Mouse (Mus musculus) kidney, adult 8-10 months (tissue): ENCODE measurements around the gene Klhdc8b.

Experiments used
- DNase-seq, 2 experiments: peaks; one replicate each; pipeline ENCODE4 v3.0.0; 2022

Gene Klhdc8b

GRCm38 (mm10) chr9:108461181-108461631 lies at the start of gene Klhdc8b:
Gene Klhdc8b, minus strand, starts transcription at chr9:108461581.
- DNase-seq = peak in 1 of 2 experiments; percentile 37

DNA sequence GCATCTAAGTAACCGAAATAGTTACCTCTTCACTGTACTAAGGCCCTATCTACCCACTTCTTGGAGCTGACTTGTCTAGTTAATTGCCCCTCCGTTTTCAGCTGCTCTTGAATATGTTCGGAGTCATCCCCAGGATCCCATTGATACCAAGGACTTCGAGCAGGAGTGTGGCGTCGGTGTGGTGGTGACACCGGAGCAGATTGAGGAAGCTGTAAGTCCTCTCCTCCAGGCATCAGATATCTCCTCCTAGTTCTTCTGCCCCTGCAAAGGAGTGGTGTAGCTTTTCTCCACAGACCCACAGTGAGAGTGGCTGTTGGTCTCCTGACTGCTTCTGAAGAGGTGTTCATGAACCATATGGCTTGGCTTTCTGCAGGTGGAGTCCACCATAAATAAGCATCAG lies 47.4 kb upstream of the Klhdc8b start:
- DNase-seq = no peak

DNA sequence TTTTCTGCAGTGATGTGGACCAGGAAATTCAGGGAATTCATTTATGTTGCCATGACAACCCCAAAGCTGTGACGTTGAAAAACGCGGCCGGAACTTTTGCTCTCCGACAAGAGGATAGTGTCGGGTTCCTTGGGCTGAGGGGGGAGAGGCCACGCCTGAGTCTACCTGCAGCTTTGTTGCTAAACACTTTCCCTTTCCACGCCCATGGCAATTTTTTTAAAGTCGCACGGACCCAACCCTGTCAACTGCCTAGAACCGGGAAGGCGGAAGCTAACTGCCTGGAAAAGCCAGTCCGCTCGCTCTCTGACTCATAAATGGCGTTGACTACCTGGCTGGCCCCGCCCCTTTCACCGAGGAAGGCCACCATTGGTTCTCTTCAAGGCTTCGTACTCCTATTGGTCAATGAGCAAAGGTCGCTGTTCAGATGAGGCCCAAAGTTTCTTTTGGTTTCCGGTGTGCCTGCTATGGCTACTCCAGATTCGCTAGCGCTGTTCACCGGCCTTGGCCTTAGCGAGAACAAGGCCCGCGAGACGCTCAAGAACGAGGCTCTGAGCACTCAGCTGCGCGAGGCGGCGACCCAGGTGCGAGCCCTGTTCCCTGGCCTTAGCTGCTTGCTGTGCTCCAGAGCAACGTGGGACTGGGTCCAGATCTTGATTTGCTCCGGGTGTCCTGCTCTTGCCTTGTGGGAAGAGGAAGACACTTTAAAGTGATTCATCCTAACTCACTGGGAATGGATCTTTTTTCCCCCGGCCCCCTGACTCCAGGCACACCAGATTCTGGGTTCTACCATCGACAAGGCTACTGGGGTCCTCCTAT lies 46.4 kb upstream of the Klhdc8b start, which contains the start of gene Qars:
Gene Qars (plus strand): TSS at position 88 of the 816 bp plus-strand sequence.
- DNase-seq = peak; percentile 98

- no peak for DNase-seq
Measured at GRCm38 (mm10) chr9:108506901-108507300, 45.5 kb upstream of the Klhdc8b start.

GRCm38 (mm10) chr9:108499943-108500342 lies 38.6 kb upstream of the Klhdc8b start:
- DNase-seq = no peak

GRCm38 (mm10) chr9:108499231-108499630 lies 37.9 kb upstream of the Klhdc8b start:
- DNase-seq = no peak

DNA sequence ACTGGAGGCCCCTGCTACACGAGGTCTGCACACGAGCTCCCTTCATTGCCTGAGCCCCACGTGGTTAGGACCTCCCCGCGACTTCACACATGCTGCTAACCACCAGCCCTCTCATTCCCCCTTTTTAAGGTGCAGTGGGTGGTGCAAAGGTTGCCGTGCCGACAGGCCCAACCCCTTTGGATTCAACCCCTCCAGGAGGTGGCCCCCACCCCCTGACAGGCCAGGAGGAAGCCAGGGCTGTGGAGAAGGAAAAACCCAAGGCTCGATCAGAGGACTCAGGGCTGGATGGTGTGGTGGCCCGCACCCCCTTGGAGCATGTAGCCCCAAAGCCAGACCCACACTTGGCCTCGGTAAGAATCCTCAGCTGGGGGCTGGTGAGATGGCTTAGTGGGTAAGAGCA lies 33.5 kb upstream of the Klhdc8b start:
- no peak for DNase-seq

DNA sequence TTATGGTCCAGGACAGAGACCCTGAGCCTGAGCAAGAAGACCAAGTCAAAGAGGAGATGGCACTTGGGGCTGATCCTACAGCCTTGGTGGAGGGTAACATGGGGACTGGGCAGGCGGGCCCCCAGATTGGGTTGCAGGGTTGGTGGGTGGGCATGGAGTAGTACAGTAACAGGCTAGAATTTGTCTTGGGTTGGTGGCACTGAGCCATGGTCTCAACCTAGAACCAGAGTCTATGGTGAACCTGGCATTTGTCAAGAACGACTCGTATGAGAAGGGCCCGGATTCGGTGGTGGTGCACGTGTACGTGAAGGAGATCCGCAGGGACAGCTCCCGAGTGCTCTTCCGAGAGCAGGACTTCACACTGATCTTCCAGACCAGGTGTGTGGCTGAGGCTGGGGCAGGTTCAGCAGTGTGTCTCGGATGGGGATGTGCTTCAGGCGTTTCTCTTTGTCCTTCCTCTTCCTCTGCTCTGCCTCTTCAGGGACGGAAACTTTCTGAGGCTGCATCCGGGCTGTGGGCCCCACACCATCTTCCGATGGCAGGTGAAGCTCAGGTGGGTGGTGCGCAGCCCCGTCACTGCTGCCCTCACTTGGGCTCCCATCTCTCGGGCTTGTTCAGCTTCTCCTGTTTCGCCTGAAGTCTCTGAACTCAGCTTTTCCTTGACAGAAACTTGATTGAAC lies 32.9 kb upstream of the Klhdc8b start:
- no peak for DNase-seq

- DNase-seq = no peak
Measured at GRCm38 (mm10) chr9:108493246-108493645, 31.9 kb upstream of the Klhdc8b start.

- peak in 1 of 2 experiments; percentile 37 for DNase-seq
Measured at GRCm38 (mm10) chr9:108492043-108492750, 30.8 kb upstream of the Klhdc8b start.

GRCm38 (mm10) chr9:108491286-108491580 lies 29.9 kb upstream of the Klhdc8b start:
- DNase-seq = no peak

GRCm38 (mm10) chr9:108490559-108491285 lies 29.3 kb upstream of the Klhdc8b start, which contains the start of gene Usp19:
Gene Usp19, plus strand, starts transcription at chr9:108490602.
- peak; percentile 96 to 98 for DNase-seq

DNA sequence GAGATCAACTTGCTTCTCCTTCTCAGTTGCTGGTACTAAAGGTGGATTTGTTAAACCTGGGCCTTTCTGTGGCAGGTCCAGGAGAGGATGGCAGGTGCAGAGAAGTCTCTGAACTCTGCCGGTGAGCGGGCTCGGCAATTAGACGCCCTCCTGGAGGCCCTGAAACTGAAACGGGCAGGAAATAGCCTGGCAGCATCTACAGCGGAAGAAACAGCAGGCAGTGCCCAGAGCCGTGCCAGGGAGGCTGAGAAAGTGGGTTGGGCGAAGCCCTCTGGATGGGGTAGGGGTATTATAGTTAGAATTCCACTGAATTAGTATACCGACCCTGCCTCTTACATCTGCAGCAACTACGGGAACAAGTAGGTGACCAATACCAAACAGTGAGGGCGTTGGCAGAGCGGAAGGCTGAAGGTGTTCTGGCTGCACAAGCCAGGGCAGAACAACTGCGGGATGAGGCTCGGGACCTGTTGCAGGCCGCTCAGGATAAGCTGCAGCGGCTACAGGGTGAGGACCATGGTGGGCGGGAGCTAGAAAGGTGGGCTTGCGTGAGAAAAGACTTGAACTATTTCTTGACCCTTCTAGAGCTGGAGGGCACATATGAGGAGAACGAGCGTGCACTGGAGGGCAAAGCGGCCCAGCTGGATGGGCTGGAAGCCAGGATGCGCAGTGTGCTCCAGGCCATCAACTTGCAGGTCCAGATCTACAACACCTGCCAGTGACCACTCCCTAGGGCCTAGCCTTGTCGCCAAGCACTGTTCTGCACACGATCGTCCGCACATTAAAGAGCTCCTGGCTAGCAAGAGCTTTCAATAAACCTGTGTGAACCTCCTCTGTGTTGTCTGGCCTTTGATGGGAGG lies 28.5 kb upstream of the Klhdc8b start:
- no peak for DNase-seq

- no peak for DNase-seq
Measured at GRCm38 (mm10) chr9:108489215-108489614, 27.8 kb upstream of the Klhdc8b start.

GRCm38 (mm10) chr9:108488403-108488802 lies 27.0 kb upstream of the Klhdc8b start:
- no peak for DNase-seq

- DNase-seq = no peak
Measured at GRCm38 (mm10) chr9:108486973-108487530, 25.7 kb upstream of the Klhdc8b start.

DNA sequence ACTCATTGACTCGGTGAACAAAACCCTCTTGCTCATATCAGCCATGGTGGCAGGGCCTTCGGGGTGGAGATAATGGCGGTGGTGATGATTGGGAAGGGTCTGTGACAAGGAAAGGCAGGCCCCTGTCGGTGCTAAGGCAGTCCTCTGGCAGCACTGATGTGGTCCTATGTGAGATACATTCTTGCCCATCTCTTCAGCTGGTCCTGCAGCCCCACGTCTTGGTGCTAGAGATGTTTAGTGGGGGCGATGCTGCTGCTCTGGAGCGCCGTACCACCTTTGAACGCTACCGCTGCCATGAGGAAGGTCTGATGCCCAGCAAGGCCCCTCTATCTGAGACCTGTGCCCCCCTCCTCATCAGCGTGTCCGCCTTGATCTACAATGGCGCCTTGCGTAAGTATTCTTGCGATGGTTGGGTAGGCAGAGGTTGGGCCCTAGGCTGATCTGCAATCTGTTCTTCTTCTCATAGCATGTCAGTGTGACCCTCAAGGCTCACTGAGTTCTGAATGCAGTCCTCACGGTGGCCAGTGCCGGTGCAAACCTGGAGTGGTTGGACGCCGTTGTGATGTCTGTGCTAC lies 24.0 kb upstream of the Klhdc8b start:
- no peak for DNase-seq

DNA sequence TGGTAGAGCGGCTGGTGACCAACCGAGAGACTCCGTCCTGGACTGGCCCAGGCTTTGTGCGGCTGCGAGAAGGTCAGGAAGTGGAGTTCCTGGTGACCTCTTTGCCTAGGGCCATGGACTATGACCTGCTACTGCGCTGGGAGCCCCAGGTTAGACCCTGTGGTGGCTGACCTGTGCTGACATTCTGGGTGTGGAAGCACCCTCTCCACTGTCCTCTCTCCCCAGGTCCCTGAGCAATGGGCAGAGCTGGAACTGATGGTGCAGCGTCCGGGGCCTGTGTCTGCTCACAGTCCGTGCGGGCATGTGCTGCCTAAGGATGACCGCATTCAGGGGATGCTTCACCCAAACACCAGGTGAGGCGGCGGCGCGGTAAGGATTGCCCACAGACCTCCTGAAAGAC lies 22.6 kb upstream of the Klhdc8b start:
- no peak for DNase-seq

DNA sequence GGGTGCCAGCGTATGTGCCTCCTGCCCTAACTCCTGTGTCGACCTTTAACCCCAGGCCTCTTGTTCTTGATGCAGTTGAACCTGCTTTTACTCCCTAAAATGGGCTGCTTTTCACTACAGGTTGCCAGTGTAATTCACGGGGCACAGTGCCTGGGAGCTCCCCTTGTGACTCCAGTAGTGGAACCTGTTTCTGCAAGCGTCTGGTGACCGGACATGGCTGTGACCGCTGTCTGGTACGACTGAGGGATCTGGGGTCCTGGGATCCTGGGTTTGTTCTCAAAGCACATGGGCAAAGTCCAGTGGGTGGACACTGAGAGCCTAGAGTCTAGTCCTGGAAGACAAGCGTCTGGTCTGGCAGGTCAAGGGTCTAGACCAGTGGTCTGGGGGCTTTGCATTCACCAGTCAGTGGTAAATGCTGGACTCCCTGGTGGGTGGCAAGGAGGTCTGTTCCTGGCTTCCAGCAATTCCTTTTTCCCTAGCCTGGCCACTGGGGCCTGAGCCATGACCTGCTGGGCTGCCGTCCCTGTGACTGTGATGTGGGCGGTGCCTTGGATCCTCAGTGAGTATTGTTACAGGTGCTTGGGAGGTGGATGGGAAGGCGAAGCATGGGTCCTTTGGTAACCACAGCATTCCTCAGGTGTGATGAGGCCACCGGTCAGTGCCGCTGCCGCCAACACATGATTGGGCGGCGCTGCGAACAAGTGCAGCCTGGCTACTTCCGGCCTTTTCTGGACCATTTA lies 21.8 kb upstream of the Klhdc8b start:
- DNase-seq = no peak

GRCm38 (mm10) chr9:108481520-108482210 lies 20.3 kb upstream of the Klhdc8b start:
- no peak for DNase-seq
